Mouse (Mus musculus) cerebellum, adult 11 months (tissue): Measurements from ENCODE around the gene Gm20806.
"Not testable (repeated sequence)": the region's sequence is repeated elsewhere in the genome, so short reads cannot be mapped to it uniquely, and the experiment has no call there.

Source experiments
- DNase-seq: peaks from one replicate; pipeline ENCODE4 v3.0.0; 2022

The Gm20806 gene

DNA sequence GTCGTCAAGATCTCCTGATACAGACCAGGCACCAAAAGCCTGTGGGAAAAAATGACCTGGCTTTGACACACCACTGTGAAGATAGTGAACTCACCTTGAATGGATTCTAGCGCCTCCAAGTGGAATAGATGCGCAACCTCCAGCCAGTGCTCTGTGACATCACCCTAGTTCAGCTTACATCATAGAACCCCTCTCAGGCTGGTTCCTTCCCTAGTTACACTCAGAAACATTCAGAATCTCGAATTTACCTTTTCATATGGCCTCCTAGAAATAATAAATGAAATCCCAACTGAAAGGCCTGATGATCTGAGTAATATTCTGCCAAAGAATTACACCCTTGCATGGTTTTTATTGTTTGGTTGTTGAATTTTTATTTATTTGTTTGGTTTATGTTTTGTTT is at the start of gene Gm20806:
Gm20806 (minus strand) TSS at position 101 of the 400 bp plus-strand sequence.
- DNase-seq: not testable (repeated sequence)
